Mouse (Mus musculus): ENCODE data around the gene Trappc12.

Gene Trappc12

DNA sequence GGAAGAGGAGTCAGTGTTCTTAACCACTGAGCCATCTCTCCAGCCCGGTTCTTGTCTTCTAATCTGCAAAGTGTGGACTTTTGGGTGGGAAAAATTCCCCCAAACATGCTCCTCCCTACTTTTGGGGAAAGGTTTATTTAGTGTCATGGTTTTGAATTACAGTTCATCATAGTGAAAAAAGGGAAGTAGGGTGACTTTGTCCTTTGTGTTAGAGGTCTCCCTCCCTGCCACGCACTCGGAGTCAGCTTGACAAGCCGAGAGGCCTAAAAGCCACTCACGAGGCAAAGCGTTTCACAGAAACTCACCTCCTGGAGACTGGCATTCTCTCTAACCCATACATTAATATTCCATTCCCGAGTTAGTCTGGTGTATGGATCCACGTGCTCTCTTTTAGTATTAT is 17.6 kb downstream of the Trappc12 start:
- DNase-seq: no peak

DNA sequence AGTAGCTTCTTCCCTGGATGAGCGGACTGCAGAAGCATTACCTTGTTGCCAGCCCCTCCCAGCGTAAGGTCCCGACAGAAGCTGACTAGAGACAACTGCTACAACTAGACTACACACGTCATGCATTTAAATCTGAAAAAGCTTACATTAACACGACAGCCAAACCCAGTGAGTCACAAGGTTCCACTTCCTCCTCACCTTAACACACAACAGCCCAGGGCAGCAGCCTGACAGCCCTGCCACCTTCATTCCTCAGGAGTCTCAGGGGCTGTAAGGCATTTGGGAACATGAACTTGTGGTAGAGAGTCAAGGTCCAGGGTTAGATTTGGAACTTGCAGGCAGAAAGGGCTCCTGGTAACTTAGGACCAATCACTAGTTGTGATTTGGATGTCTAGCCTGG is 23.2 kb downstream of the Trappc12 start:
- no peak for DNase-seq

DNA sequence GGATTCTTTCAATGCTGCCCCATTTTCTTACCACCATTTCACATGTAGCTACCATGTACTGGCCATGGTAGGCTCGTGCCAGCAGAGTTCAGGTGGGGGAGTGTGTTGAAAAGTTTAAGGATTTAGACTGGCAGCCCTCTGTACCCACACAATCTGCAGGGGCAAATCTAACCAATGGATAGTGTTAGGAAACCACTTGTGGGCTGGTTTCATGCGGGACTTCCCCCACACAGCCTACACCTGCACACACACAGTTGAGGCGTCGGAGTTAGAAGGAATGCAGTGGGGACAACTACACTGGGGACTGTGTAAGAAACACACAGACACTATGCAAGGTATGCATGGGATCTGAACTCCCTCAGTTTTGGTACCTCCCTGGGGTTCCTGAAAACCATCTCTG is 24.1 kb downstream of the Trappc12 start:
- DNase-seq: peak; percentile 13

DNA sequence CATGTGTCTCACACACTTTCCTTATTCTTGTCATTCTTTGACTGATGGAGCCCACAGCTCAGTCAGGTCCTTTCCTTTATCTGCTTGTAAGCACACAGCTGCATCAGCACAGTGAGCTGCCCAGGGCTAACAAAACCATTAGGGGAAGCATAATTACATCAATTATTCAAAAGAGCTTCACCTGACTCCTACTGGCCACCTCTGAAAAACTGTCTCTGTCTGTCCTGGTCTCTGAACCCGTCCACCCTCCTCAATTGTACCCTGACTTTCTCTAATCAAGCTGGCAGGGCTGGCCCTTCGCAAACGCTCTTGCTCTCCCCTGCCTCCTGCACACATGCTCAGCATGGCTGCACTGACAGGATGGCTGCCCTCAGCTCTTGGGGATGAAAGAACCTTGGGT is 25.9 kb downstream of the Trappc12 start:
- no peak for DNase-seq

DNA sequence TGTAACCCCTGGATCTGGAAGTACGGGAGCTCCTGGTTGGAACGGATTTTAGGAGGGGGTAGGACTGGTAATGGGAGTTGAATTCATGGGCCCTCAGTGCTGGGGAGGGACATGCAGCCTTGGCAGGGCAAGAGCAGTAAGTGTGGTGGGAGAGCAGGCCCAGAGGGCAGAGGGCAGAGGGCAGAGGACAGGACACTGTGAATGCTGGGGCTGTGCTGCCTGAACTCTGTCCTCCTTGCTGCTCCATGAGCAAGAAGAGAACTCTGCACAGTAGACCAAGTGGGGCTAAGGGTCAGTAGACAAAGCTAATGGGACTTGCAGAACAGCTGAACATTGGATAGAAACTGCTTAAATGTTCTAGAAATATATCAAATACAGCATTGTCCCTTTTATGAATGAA is 32.2 kb downstream of the Trappc12 start:
- no peak for DNase-seq

DNA sequence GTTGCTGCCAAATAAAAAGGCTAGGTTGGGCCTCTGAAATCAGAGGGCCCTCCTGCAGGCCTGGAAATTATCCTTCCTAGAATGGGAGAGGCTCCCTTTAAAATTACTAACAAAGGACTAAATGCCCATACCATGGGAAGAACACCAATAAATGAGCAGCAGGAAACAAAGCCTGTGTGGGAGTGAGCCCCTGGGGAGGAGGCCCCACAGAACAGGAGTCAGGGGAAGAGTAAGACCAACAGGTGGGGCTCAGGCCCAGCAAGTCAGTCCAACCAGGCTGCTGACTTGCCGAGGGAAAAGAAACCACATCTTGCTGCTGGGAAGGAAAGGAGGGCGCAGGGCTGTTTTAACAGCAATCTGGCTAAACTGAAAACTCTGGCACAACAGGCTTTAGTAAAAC is 33.2 kb downstream of the Trappc12 start:
- DNase-seq: no peak

DNA sequence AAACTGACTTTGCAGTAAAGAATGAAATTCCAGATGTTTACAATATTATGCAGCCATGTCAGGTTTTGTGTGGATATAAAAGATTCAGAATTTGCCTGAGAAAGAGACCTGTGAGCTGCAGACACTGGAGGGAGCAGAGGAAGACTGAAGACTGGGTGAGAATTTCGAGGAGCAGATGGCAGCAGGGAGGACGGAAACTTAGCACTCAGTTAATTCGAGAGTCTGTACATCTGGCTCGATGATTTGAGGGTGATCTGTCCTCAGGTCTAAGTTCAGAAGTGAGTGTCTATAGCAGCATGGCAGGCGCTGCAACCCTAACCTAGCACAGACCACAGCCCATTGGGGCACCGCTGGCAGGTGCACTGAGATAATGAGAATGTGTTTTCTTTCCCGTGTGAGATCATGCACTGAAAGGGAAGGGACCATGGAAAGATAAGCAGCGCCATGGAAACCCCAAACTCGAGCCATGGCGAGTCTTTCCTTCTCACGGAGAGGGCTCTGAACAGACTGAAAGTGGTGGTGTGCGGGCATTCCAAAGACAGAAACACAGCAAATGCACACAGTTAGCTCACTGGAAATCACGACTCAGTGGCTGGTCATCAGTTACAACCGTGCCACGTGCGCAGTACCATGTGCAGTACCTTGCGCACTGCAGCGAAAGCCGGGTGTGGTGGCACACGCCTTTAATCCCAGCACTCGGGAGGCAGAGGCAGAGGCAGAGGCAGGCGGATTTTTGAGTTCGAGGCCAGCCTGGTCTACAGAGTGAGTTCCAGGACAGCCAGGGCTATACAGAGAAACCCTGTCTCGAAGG is 35.2 kb downstream of the Trappc12 start:
- DNase-seq: no peak

DNA sequence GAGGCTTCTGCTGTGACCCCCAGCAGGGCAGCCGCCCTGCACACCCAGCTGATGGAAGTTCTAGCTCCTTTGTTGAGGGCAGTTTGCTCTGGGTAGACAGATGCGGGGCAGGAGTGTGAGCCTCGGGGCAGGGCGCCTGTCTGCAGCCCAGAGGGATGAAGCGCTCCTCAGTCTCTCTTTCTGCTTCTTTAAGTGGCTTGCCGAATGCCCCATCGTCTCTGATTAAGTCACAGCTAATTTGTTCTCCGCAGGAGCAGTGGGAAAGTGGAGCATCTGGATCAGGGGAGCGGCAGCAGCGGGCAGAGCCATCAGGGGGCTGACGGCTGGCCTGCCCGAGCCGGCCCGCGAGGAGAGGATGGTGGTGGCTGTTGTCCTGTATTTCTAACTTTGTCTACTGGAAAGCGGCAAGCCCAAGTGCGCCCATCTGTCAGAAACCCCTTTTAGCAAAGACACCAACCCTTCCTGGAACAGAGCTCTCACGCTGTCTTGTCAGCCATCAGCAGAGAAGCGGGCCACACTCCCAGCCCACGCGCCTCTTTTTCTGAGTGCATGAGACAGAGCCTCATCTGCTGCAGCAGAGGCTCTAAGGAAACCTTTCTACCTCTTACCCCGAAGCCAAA is 39.6 kb downstream of the Trappc12 start:
- DNase-seq: no peak

DNA sequence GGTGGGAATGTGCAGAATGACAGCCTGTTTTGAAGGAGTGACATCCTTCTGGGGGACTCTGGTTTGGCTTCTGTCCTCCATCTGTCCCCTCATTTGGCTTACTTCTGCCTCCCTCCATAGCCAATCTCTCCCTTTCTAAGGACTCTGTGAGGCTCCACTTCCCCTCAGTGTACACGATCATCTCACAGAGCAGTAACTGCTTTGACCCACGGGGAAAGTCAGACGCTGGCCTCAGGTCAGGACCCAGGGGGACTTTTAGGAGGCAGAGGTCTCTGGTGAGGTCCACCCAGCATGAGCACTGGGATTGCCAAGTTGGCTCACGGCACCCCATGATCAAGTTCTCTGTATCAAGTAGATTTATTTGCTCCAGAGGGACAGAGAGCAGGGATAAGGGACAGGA is 42.1 kb downstream of the Trappc12 start:
- DNase-seq: no peak

DNA sequence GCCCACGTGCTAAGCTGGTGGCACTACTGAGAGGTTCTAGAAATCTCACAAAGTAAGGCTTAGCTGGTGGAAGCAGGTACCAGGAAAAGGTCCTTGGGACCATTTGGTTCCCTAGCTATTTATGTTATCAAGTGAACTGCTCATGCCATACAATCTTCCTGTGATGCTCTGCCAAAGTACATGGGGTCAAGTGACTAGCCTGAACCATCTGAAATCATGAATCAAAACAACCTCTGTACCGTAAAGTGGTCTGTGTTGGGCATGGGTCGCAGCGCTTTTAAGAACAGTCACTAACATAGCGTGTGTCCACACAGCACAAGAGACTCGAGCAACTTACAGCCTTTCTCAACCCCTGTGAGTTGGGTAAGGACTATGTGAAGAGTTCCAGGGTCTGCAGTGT is 45.1 kb downstream of the Trappc12 start:
- DNase-seq: no peak

DNA sequence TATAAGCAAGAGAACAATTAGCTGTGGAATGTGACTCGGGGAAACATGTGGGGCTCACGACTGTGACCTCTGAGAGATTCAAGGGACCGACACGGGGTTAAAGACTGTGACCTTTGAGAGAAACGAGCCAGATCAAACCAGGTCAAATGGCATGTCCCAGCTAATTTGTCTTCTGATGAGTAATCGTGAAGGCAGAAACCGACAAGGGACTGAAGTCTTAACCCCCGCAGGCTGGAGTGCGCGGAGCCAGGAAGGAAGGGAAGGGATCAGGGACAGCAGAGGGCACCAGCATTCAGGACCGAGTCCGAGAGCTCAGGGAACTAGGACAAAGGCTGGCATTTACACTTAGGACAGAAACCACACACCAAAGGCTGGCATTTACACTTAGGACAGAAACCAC is 45.9 kb downstream of the Trappc12 start:
- DNase-seq: no peak

DNA sequence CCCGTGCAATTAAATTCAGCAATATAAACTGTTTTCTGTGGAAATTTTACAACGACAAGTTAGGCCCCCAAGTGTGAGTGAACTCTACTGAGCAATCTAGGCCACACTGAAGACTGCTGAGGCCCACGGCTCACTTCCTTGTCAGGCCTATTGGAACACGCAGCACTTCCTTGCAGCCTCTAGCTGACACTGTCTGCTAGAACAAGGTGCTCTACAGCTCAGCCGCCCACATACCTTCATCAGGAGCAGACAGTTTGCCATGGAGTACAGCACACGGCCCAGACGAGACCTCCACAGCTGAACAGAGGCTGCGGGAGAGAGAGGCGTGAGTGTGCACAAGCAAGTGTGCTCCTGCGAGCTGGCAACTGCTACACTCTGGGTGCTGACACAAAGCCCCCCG is 49.0 kb downstream of the Trappc12 start:
- DNase-seq: no peak

DNA sequence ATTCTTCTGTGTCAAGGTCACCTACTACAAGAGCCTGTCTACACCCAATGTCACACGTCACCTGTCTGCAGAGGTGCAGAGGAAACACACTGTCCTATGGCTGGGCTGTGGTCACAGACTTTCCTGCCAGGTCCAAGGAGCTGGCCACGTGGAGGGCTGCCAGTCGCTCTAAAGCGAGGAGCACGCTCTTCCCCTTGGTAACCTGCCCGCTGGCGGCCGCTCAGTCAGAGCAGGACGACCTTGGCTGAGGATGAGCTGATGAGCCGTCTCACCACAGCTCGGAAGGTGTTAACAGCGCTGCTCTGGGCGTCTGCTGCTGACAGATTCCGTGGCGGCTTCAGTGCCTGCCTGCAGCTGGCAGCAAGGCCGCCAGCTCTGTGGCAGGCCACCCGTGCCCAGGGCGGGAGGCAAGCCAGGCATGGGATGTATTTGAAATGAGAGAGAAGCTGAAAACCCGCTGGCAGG is 49.7 kb downstream of the Trappc12 start:
- peak; percentile 12 for DNase-seq

DNA sequence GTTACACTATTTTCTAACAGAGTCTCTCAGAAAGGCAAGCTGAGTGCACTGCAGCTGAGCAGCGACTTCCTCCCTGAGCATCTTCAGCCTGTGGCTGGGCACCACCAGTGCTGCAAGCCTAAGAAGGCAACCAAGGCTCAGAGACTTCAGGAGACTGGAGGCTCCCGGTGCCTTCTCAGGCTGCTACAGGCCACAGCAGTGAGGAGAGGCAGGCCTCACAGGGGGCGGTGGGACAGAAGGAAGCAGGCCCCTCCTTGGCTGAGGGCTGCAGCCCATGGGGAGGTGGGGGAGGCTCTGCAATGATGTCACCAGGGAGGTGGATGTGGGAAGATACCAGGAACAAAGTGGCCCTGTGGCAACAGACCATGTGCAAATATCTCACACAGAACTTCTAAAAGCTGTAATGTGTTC is 50.2 kb downstream of the Trappc12 start:
- no peak for DNase-seq

DNA sequence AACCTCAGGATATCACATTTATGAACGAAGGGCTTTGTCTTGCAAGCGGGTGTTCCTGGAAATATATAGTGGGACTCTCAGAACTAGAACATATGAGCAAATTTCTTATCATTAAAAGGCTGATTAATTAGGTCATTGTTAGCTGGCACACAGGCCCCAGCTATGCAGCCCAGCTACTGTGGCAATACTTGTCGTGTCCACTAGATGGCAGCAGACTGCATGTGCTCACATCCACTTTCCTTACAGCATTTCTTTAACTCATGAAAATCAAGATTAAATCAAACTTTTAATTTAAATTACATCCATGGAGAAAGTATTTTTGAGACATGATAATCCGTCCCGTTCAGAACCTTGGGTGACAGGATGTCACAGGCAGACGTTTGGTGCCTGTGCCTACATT is 50.6 kb downstream of the Trappc12 start:
- peak; percentile 63 for DNase-seq

DNA sequence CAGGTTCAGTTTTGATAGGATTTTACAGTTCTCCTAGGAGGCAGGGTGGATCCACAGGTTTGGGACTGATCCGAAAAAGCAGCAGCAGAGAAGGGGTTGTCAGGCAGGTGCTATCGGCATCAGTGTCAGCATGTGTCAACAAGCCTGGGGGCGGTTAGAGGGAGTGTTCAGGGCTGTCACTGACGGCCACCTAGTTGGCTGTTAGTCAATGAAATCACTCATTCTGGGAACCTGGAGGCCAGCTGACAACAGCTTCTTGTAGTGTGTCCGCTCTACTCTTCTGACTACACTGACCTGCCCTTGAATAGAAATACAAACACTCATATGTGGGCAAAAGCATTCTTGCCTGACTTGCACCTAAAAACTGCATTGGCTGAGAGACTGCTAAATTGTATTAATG is 51.2 kb downstream of the Trappc12 start:
- DNase-seq: no peak

DNA sequence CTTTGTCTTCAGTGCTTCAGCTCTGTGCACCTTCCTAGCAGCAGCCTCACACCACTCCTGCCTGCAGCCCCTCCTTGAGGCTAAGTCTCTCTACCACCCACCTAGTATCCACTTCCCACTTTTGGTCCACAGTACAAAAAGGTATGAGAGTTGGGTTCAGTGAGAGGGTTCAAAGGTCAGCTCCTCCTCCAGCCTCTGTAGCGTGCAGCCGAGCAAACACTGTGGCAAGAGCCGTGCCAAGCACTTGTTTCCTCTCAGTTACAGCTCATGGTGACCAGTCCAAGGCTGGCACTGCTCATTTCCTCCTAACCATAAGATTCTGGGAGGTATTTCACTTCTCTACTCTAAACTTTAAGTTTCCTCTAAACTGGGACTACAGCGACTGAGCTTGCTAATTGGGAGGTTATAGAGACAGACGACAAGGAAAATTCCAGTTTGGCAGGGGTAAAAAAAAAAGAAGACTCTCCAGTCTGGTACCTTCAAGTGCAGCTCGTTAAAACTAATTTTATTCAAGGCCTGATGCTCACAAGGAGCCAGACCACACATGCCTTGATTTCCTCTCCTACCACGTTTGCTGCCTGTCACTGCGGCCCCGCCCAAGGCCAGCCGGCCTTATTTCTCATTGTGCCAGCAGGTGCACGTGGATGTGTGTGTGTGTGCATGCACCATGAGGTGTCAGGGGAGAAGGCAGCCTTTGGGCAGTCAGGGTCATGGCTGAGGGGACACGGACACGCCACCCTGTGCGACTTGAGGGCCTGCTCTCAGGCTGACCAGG is 52.3 kb downstream of the Trappc12 start:
- DNase-seq: no peak

DNA sequence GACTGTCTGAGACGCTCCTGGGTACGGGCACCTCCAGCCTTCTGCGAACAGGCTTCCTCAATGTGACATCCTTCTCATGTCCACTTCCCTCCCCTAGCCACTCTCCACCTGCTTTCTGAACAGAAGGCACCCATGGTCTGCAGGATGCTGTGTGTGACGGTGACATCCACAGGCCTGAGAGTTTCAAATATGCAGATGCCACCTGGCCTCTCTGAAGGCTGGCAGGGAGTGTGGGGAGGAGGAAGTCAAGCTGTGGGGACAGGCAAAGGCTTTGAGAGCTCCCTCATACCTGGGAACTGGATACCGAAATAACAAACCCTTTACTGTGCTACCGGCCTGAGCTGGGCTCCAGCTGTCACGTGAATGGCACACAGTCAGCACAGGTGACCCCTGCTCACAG is 55.5 kb downstream of the Trappc12 start:
- no peak for DNase-seq

DNA sequence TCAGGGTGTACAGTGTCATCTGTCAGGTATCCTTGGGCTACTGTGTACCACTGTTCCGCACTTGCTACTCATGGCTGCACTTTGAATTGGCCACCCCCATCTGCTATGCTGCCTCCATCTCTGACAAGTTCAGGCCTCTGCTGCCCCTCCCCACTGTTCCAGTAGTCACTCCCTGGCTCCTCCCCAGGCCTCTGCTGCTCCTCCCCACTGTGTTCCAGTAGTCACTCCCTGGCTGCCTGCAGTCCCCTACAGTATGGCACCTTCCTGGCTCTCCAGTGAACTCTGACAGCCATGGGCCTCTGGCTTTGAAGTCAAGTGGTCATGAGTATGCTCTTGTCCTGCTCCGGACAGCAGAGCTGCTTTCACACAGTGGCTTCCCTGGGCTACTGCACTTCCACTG is 56.0 kb downstream of the Trappc12 start:
- DNase-seq: no peak

DNA sequence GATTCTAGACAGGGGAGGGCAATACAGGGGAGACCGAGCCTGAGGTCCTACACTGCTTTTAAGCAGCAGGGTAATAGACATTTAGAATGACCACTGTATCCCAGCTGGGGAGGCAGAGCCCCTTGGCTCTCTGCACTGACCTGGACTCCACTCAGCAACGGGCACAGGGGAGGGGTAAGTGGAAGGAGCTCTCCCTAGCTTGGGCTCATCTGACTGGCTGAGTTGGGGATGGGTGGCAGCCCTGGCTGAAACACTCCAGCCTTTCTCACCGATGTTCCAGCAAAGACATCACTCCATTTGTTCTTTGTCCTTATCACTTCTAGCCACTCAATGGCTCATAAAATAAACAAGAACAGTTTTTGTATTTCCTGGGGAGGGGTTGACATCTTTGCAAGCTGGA is 56.5 kb downstream of the Trappc12 start:
- DNase-seq: no peak

DNA sequence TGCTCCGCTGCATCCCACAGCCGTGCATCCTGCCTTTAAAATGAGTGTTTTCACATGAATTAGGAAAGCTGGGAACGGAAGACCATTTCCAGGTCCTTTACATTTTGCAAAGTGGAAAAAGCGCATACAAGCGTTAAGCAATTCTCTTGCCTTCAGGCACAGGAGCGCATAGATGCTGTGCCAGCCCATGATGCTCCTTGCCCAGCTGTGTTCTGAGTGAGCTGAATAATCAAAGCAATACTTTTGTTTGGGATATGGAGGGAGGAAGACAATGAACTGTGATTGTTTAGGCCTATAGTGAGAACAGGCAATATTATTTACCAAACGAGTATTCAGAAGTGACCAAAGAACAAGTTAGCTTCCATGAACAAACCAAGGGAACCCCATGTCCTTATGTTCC is 59.5 kb downstream of the Trappc12 start:
- DNase-seq: no peak

DNA sequence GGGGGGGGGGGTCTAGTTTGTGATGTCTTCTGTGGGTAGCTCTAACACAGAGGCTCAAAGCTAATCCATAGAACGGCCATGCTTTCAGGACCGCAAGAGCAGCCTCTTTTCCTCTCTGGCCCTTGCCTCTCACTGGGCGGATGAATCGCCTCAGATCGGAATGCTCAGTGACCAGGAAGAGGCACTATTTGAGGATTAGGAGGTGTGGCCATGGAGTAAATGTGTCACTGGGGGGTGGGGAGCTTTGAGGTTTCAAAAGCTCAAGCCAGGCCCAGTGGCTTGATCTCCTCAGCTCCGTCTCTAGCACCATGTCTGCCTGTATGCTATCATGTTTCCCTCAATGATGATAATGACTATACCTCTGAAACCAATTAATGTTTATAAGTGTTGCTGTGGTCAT is 61.3 kb downstream of the Trappc12 start:
- no peak for DNase-seq

DNA sequence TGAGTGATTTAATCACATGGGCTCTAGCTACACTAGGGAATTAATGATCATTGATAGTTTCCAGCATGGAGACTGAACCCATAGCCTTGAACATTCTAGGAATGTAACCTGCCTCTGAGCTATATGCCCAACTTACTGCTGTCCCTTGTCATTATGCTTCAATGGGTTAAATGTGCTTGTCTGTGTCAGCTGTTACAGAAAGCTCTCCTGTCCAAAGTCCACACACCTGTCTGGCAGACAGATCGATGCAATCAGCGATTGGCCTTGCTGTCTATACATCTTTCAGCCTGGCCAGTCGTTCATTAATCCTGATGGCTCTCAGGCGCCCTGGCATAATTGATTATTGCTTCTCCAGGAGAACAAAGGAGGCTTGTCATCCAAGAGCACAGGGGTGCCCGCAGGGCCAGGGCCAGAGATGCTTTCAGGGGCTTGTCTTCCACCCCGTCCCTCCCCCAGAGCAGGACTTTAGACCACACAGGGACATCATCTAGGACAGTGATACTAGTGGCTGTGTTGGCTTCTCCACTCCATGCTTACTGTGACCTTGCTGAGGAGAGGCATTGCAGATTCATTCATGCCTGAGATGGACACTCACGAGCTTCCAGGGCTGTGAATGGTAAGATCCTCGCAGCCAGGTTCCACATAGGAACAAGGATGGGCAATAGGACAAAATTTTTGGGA is 63.9 kb downstream of the Trappc12 start:
- no peak for DNase-seq

Measured in thymus, postnatal 25 days (tissue).